Mouse (Mus musculus) stomach, postnatal 0 days (tissue): ENCODE measurements around the gene Nt5c2. TPM values are rescaled to one million over a fixed set of nuclear protein-coding genes. Genes with fewer than 3 reads are reported as not detected.

ENCODE experiments used
- ATAC-seq: fragments of 200-750 bp; cut with Nextera tagmentation; 2 replicates; pipeline ENCODE4 v1.8.0; 2017; ENCODE audit not compliant: low FRiP score, low TSS enrichment
- DNase-seq: peaks from one replicate; pipeline ENCODE4 v3.0.0-alpha.2; 2016; ENCODE audit warnings: low spot score
- H3K27ac ChIP-seq: fragments of 300-500 bp; sonication (generic); replicated peaks from 2 replicates; pipeline ENCODE4 v1.5.1; 2014; ENCODE audit warnings: mild to moderate bottlenecking, control low read depth
- H3K27me3 ChIP-seq: fragments of 300-500 bp; sonication (generic); 2 replicates; pipeline ENCODE4 v1.6.1; 2014; ENCODE audit warnings: low read length; ENCODE audit not compliant: control insufficient read depth, insufficient read depth
- H3K36me3 ChIP-seq: fragments of 300-500 bp; sonication (generic); 2 replicates; pipeline ENCODE4 v1.6.1; 2014; ENCODE audit warnings: low read length, mixed read lengths; ENCODE audit not compliant: control insufficient read depth, insufficient read depth
- H3K4me1 ChIP-seq: fragments of 300-500 bp; sonication (generic); replicated peaks from 2 replicates; pipeline ENCODE4 v1.6.1; 2014; ENCODE audit warnings: antibody characterized with exemption; ENCODE audit not compliant: control insufficient read depth, insufficient read depth
- H3K4me2 ChIP-seq: fragments of 300-500 bp; sonication (generic); replicated peaks from 2 replicates; pipeline ENCODE4 v1.6.1; 2014; ENCODE audit warnings: low read depth, mild to moderate bottlenecking, control low read depth, moderate library complexity
- H3K4me3 ChIP-seq: fragments of 300-500 bp; sonication (generic); 2 replicates; pipeline ENCODE4 v1.5.1; 2014; ENCODE audit warnings: low read depth, low read length, control low read depth
- H3K9ac ChIP-seq: fragments of 300-500 bp; sonication (generic); 2 replicates; pipeline ENCODE4 v1.6.1; 2014; ENCODE audit warnings: mild to moderate bottlenecking, low read length, control low read depth, mixed read lengths
- H3K9me3 ChIP-seq: fragments of 300-500 bp; sonication (generic); 2 replicates; pipeline ENCODE4 v1.6.1; 2016; ENCODE audit warnings: low read length; ENCODE audit not compliant: control insufficient read depth
- CTCF ChIP-seq: IDR thresholded peaks from 2 replicates; pipeline ENCODE4 v1.5.1; 2016; ENCODE audit warnings: antibody characterized with exemption, low read depth, mild to moderate bottlenecking, moderate library complexity
- EP300 ChIP-seq: optimal IDR thresholded peaks from 2 replicates; pipeline ENCODE3; 2016; ENCODE audit warnings: antibody characterized with exemption
- WGBS: fragments of 180-500 bp; shearing (Covaris S2); extraction: QIAGEN DNeasy Blood & Tissue Kit; methylation state at CpG from one replicate; pipeline ENCODE4 v1.1.7; 2014; 5-methylcytosine and 5-hydroxymethylcytosine counted together
- polyA plus RNA-seq: library from polyadenylated mRNA; unstranded; fragments of >200 nt; fragmentation: Nextera tagmentation; extraction: Ambion mirVana; gene quantifications from 2 replicates; pipeline ENCODE4 v1.2.1, GENCODE M21; 2015

Nt5c2 gene
- polyA plus RNA-seq, 1 experiment from 2014 or later = 70.9 TPM

DNA sequence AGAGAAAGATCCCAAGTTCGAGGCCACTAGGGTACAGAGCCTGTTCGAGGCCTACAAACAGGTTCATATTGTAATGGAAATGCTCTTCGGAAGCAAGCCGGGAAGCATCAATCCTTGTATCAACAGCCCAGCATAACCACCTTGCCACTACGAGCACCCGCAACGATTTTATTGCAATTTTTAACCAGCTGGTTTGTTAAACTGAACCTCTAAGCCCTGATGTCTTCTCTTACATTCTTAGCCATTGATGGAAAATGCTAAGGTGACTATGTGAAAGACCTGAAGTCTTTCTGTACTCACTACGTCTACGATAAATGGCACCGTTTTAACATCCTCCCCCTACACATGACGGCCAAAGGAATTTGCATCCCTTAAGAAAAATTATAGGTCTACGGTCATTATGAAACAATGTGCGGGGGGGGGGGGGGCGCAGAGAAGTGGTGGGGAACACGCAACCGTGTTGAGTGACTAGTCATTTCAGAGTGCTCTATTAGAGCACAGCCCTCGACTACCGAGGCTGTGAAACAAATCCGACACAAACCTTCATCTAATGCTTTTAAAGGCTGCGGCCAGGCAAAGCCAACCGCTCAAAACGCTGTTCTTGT lies 53.8 kb downstream of the Nt5c2 start:
- WGBS = 5% methylated on average over 22 of the region's 22 CpGs
- no peak for TF ChIP-seq CTCF
- TF ChIP-seq EP300 = no peak
- peak overlapping the region; percentile 69 for H3K4me2 ChIP-seq
- no peaks in the 10 kb centered on the region for H3K27me3 ChIP-seq
- no peaks in the 10 kb centered on the region for H3K9me3 ChIP-seq
- peak overlapping the region; percentile 78 for H3K4me3 ChIP-seq
- H3K36me3 ChIP-seq = no peaks in the 10 kb centered on the region
- H3K4me1 ChIP-seq = 0 out of 2 replicates have a peak, but pooled peaks cover 3% of the 10 kb centered on the region
- DNase-seq (no peak), ATAC-seq (no peak)
- peak overlapping the region; percentile 96 for H3K9ac ChIP-seq
- H3K27ac ChIP-seq = peak overlapping the region; percentile 99

DNA sequence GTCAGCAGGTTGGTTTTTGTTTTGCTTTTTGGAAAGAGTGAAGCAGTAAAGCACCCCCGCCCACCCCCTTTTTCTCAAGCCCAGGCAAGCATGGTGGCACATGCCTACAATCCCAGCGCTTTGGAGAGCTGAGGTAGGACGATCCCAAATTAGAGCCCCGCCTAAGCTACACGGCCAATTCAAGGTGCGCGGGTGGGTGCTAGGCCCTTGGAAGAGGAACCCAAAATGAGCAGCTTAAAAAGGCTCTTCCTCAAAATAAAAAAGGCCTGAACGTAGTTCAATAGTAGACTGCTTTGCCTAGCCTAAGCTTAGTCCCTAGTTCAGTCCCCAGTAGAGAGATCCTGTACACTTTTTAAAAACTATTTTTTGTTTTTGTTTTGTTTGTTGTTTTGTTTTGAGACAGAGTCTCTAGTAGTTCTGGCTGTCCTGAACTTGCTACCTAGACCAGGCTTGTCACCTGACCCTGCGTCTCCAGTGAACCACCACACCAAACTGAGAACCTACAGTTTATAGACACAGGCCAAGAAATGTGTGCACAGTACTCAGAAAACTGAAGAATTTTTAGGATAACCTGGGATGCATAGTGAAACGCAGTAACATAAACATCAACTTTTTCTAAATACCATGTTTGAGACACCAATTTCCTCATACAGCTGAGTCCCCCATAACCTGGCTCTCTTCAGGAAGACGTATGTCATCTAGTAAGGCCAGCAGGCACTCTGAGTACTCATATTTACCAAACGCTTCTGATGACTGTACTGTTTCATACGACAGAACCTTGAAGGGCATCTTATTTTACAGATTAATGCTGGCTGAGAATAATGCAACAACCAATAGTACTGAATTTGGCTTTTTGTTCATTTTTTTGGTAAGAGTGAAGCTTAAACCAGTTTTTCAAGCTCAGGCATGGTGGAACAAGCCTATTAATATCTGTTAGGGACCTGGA lies 54.6 kb downstream of the Nt5c2 start:
- peak overlapping the region; percentile 69 for H3K4me2 ChIP-seq
- H3K9ac ChIP-seq = peak overlapping the region; percentile 96; the same call in 1 of the 2 replicates

DNA sequence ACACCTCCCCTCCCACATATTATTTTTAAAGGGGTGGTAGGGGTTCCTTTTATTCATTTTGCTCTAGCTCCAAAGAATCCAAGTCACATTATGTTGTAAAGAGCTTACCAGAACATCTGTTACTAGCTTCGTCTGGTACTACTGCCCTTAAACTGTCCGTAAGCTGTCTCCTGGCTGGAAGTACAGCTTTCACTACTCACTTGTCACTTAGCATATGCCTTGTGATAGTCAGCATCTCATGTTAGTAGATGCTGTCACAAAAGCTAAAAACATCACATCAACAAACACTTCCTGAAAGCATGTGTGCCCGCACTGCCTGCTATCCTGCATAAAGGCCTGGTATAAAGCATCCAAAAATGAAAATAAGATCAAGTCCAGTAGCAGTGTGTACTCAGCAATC lies 55.4 kb downstream of the Nt5c2 start:
- Histone ChIP-seq H3K4me2 (peak overlapping the region; percentile 69), H3K36me3 (no peaks in the 10 kb centered on the region), H3K27me3 (no peaks in the 10 kb centered on the region), H3K4me1 (0 out of 2 replicates have a peak, but pooled peaks cover 3% of the 10 kb centered on the region), H3K4me3 (no peak overlapping the region), H3K27ac (peak overlapping the region; percentile 65; the same call in 1 of the 2 replicates), H3K9ac (no peak overlapping the region), H3K9me3 (no peaks in the 10 kb centered on the region)
- no peak for TF ChIP-seq EP300
- TF ChIP-seq CTCF = no peak
- no peak for ATAC-seq
- WGBS = 64% methylated on average over 3 of the region's 3 CpGs
- DNase-seq = no peak

More for the DNA sequence above, 54.6 kb downstream of the Nt5c2 start:
- Histone ChIP-seq H3K9me3 (no peaks in the 10 kb centered on the region), H3K27me3 (no peaks in the 10 kb centered on the region), H3K4me3 (peak overlapping the region; percentile 78), H3K36me3 (no peaks in the 10 kb centered on the region), H3K27ac (peak overlapping the region; percentile 99), H3K4me1 (0 out of 2 replicates have a peak, but pooled peaks cover 3% of the 10 kb centered on the region)
- WGBS = 48% methylated on average over 13 of the region's 13 CpGs
- DNase-seq = no peak
- TF ChIP-seq EP300 = no peak
- TF ChIP-seq CTCF = no peak
- no peak for ATAC-seq

DNA sequence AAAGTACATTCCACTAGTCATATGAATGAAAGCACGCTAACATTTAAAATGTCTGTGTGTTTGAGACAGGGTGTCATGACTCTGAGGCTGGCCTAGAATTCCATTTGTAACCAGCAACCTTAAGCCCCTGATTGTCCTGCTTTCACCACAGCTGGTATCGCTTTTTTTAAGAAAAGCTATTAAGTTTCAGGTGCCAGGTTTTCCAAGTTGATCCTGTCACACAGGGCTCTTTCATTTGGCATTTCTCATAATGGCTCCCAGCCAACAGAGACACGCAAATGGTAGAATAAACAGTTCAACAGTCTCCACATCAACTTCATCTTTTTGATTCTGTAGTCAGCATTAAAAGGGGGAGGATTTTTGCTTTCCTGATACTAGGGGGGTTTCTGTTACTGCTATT lies 56.4 kb downstream of the Nt5c2 start:
- H3K27ac ChIP-seq = 0 out of 2 replicates have a peak overlapping the region, but pooled peaks have one; percentile 18
- no peak overlapping the region for H3K4me2 ChIP-seq
- DNase-seq (no peak), ATAC-seq (no peak)
- H3K27me3 ChIP-seq = no peaks in the 10 kb centered on the region
- 39% methylated on average over 3 of the region's 3 CpGs for WGBS
- no peak overlapping the region for H3K4me3 ChIP-seq
- H3K9ac ChIP-seq = no peak overlapping the region
- no peaks in the 10 kb centered on the region for H3K36me3 ChIP-seq
- H3K9me3 ChIP-seq = no peaks in the 10 kb centered on the region
- no peak for TF ChIP-seq CTCF
- no peak for TF ChIP-seq EP300
- 0 out of 2 replicates have a peak, but pooled peaks cover 3% of the 10 kb centered on the region for H3K4me1 ChIP-seq

DNA sequence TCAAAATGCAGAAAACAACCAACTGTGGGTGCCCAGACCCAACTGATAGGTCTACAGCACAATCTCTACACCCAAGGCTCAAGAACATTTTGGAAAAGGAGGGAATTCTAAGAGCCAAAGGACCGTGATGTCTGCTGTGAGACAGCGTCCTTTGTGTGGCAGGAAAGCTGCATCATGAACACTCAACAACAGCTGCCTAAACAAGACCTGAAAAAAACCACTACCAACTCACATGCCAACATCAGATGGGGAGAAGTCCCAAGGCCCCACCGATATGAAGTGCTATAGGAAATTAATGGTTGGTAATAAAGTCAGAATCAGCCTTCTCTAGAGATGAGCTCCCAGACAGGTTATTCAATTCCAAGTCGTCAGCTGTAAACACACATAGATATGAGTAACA lies 57.0 kb downstream of the Nt5c2 start:
- no peak overlapping the region for H3K4me3 ChIP-seq
- H3K4me2 ChIP-seq = no peak overlapping the region
- H3K27ac ChIP-seq = no peak overlapping the region
- no peaks in the 10 kb centered on the region for H3K27me3 ChIP-seq
- no peak overlapping the region for H3K9ac ChIP-seq
- 71% methylated on average over 4 of the region's 4 CpGs for WGBS
- DNase-seq (no peak), ATAC-seq (no peak)
- H3K36me3 ChIP-seq = no peaks in the 10 kb centered on the region
- no peak for TF ChIP-seq EP300
- no peak for TF ChIP-seq CTCF
- H3K9me3 ChIP-seq = no peaks in the 10 kb centered on the region
- 0 out of 2 replicates have a peak, but pooled peaks cover 3% of the 10 kb centered on the region for H3K4me1 ChIP-seq
